Mouse (Mus musculus) urinary bladder, adult 18-20 months (tissue): Measurements from ENCODE around the gene Wbp4.
"Not testable (repeated sequence)": the region's sequence is repeated elsewhere in the genome, so short reads cannot be mapped to it uniquely, and the experiment has no call there.

Experiments used
- DNase-seq, 2 experiments: peaks; one replicate each; pipeline ENCODE4 v3.0.0; 2022; ENCODE audit warnings: low spot score in 2 of 2, mixed read lengths in 2 of 2

The Wbp4 gene

DNA sequence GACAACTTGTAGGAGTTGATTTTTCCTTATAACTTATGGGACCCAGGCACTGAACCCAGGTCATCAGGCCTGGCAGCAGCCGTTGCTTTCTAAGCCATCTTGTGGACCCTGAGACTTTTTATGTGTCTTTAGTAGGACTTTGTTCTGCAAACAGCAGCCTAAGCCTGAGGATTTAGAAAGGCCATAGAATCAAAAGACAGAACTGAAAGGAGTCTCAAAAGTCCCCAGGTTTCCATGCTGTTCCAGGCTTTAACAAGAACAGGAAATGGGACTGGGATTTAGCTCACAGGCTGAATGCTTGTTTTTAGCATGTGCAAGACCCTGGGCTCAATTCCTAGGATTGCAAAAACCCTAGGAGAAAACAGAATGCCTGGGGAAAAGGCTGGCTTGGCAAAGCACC is 26.5 kb upstream of the Wbp4 start:
- DNase-seq: no peak

DNA sequence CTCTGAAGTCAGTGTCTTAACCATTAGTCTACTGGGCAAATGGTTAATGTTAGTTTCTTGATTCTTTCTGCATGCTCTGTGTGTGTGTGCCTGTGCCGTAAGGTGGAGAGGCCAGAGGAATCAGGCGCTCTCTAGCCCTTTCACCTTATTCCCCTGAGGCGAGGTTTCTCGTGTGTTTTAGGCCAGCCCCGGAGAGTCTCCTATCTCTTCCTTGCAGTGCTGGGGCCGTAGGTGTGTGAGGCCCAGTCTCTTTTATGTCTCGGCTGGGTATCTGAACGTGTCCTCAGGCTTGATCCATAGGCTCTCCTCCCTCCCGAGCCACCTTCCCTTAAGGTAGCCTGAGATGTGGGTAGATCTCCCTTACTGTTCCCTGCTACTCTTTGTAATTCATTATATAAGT is 24.9 kb upstream of the Wbp4 start:
- no peak for DNase-seq

DNA sequence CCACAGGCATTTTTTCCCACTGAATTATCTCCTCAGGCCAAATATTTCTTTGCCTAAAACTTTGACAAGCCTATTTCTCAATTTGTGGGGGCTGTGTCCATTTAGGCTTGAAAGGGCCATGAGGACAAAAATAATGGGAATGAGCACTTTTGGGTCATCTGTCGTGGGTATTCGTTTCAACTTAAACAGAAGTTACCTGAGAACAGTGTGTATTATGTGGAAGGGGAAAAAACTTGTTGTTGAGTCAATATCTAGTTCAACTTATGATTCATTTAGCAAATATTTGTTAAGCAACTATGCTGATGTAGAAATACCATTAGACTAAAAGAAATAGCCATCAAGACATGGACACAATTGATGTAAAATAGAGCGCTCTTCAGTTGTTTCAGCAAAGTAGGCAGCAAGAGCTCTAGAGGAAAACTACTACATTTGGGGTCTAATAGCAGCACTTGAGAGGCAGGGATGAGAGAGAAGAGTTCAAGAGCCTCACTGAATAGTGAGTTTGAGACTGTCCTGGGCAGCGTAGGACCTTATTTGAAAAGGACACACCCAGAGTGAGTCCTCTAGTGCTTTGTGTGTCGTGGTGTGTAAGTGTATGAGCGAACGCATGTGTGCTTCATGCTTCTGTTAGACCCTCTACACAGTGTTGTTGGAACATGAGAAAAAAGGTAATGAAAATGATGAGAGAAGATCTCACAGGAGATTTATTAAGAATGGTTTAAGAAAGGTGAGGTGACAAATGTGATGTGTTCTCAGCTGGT is 23.1 kb upstream of the Wbp4 start:
- DNase-seq: no peak

- no peak for DNase-seq
Observed at GRCm38 (mm10) chr14:79503371-79504075, 22.2 kb upstream of the Wbp4 start.

- DNase-seq: no peak
Observed at GRCm38 (mm10) chr14:79500756-79501155, 19.4 kb upstream of the Wbp4 start.

- no peak for DNase-seq
Observed at GRCm38 (mm10) chr14:79499326-79499725, 18.0 kb upstream of the Wbp4 start.

DNA sequence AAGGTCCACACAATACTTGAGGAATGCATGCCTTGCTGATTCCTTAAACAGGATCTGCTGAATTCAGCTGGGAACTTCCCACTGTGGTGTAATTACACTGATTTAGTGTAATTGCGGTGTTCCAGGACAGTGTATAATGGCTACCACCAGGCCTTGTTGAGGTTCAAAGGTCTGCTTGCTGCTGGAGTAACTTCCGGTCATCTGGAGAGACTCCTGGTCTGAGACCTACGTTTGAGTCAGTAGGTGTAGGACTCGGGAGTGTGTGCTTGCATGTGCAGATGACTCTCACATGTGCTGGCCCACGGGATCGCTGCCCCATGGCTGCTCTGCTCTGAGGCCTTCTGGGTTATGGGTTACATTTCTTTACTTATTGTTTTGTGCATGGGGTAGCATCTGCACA is 13.0 kb upstream of the Wbp4 start:
- no peak for DNase-seq

DNA sequence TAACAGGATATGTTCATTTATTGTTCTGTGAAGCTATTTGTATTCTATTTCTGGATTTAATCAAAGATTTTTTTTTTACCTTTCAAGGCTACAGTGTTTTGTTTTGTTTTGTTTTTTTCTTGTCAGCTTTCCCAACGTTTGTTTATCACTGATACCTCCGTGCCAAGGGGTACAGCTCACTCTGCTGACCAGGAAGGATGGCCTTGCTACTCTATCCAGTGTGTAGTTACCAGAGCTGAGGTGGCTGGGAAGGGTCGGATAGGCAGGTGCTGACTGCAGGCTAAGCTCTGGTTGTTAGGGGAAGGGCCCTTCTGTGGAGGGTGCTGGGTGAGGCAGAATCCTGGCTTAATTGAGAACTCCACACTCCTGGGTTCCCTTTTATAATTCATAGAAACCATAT is 8.9 kb upstream of the Wbp4 start:
- DNase-seq: no peak

DNA sequence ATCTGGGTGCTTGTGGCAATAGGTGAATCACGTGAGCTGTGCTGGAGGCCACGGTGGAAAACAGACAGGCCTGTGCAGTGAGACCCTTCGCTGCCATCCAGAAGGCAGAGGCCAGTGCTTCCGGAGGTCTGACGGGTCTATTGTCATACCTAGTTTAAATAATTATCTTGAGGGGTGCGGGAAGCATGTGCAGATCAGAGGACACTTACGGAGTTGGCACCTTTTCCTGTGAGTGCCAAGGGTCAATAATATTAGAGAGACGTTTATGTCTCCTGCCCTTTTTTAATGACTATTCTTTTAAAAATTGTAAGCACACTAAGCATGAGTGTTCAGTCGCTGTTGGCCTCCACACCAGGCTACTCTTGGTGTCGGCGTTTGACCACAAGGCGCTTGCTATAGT is 7.8 kb upstream of the Wbp4 start:
- DNase-seq: no peak

DNA sequence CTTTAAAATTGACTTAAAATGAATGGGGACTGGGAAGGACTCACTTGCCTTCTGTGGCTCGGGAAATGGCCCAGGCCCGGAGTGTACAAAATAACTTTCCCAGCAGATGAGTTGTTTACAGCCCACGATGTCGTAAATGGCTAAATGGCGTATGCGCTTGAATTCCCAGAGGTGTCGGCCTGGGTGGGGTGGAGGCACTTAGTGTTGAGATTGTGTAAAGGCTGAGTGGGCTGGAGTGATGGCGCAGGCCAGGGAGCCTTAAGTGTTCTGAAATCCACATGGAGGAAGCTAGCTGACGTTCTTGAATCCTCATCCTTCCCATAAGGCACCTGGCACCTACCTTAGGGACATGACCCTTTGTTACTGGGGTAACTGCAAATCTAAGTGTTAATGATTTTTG is 7.2 kb upstream of the Wbp4 start:
- DNase-seq: peak in 1 of 2 experiments; percentile 58

GRCm38 (mm10) chr14:79486993-79487731 is 5.8 kb upstream of the Wbp4 start:
- no peak for DNase-seq

- DNase-seq: no peak
Observed at GRCm38 (mm10) chr14:79486617-79486992, 5.3 kb upstream of the Wbp4 start.

DNA sequence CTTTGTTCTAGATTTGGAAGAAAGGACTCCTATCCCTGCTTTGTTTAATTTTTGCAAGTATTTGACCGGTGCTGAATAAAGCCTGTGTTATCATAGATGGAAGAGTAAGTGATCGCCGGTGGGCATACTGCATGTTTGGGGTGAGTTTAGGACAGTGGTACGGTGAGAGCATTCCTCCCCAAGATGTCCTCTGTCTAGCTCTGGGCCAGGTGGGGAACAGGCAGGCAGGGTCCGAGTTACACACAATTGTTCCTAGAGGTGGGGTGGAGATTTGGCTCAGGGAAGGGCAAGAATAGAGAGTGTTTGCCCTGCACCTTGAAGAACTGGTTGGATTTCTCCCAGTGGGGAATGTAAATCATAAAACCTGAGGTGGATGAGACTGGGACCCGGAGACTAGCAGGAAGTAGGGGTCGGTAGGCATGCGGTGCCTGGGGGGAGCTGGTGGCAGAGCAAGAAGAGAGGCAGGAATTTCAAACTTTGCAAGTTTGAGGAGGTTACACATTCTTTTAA is 2.3 kb upstream of the Wbp4 start:
- DNase-seq: no peak

DNA sequence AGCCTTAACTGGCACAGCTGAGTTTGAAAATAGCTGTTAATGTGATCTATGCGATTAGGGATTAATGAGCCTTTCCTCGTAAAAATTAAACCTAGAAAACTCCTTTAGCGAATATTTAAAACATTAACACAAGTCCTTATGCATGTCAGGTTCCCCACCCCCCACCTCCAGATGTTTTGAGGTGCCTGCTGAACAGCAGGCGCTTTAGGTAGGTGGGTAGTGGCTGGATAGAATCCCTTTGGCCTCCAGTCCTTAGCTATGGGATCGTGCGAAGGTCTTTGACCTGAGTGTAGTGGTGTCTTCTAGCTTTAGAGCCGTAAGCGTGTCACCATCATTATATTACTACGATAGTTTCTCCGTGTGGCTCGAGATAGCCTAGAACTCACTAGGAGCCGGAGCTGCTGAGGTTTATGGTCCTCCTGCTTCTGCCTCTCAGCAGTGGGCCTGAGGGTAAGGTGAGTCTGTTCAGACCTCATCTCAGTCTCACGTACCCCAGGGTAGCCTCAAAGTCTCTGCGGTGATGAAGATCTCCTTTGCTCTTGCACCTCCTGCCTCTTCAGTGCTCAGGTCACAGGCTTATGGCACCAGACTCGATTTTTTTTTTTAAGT is 1.5 kb upstream of the Wbp4 start:
- no peak for DNase-seq

- DNase-seq: no peak
Observed at GRCm38 (mm10) chr14:79482251-79482661, 936 bp upstream of the Wbp4 start.

GRCm38 (mm10) chr14:79480624-79481338 is 539 bp downstream of the Wbp4 start, which contains the start of gene Elf1:
TSS of gene Elf1 (plus strand) at chr14:79481194.
- DNase-seq: peak; percentile 95 to 98

DNA sequence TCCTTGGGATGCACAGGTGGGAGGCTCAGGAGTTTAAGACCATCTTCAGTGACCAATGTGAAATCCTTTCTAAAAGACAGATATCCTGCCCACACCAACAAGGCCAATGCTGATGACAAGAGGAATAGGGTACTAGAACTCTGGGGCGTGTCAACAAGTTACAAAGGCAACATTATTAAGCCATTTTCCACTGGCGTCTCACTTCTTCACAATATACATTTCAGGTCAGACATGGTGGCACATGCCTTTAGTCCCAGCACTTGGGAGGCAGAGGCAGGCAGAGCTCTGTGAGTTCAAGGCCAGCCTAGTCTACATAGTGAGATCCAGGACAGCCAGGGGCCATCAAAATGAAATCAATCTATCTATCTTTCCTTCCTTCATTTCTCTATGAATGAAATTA is 7.9 kb downstream of the Wbp4 start:
- DNase-seq: no peak

DNA sequence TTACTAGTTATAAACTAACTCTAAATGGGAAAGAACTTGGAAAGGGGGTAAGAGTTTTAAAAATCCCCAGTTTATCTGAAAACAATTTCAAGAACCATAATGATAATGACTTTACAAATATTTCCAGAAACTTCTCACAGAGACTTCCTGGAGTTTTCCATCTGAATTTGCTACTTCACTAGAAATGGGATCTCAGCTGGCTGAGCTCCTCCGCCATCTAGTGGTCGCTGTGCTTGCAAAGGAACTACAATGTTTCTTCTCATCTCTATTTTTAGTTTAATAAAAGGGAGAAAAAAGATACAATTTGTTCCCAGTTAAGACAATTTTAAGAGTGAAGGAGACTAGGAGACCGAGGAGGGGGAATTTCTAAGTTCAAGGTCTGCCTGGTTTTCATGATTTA is 13.7 kb downstream of the Wbp4 start:
- DNase-seq: no peak

DNA sequence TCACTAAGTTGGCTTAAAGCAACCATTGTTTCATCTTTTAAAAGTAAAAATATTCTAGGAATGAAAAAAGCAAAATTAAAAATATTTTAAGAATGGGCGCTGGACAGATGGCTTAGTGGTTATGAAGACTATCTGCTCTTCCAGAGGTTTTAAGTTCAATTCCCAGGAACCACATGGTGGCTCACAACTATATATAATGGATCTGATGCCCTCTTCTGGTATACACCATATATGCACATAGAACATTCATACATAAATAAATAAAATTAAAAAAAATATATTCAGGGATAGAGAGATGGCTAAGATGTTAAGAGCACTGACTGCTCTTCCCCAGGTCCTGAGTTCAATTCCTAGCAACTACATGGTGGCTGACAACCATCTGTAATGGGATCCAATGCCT is 15.7 kb downstream of the Wbp4 start:
- DNase-seq: no peak

DNA sequence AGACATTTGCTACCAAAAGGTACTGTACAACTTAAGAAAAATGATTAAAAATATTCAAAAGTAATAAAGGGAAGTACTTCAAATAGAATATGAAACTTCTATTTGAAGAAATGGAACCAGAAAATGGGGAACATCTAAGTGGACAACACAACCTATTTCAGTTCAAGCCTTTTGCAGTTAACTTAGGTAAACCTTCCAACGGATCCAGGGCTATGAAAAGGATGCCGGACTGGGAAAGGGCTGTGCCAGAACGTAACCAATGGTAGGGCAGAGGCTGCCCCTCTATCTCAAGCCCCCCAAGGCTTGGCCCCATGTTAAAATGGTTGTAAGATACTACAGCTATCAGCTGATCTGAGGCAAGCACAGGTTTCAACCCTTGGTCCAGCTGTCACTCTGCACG is 20.3 kb downstream of the Wbp4 start:
- DNase-seq: no peak

- DNase-seq: no peak
Observed at GRCm38 (mm10) chr14:79460401-79460800, 20.9 kb downstream of the Wbp4 start.

DNA sequence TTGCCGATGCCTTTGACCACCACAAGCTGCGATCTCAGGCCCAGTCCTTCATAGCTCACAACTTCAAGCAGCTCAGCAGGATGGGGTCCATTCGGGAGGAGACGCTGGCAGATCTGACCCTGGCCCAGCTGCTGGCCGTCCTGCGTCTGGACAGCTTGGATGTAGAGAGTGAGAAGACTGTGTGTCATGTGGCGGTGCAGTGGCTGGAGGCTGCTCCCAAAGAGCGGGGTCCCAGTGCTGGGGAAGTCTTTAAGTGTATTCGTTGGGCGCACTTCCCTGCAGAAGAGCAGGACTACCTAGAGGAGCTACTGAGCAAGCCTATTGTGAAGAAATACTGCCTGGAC is 28.8 kb downstream of the Wbp4 start:
- not testable (repeated sequence) for DNase-seq
